Mouse (Mus musculus) liver, embryonic 14.5 days (tissue): Measurements from ENCODE around the gene Tbc1d16.

ENCODE experiments used
- CTCF ChIP-seq: IDR thresholded peaks from 2 replicates; pipeline ENCODE4 v1.5.1; 2016; ENCODE audit warnings: antibody characterized with exemption, low read depth, control low read depth
- EP300 ChIP-seq: IDR thresholded peaks from 2 replicates; pipeline ENCODE4 v1.6.1; 2016; ENCODE audit warnings: antibody characterized with exemption, low read depth

DNA sequence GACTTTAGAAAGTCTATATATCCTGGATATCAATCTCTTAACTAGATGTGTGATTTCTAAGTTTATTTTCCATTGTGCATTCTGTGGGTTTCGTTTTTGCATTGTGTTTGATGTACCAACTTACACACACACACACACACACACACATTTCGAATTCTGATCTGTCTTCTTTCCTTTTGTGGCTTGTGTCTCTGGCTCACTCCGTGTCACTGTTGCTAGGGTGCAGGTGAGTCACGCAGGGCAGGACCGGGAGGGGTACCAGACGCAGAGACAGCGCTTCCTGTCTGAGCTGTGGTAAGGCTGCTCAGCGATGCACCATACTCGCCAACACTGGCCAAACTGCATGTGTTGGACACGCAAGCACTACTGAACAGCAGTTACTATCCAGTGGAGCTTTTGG lies 62.3 kb downstream of the Tbc1d16 start:
- no peak for TF ChIP-seq CTCF
- no peak for TF ChIP-seq EP300
